Mouse (Mus musculus) gastrocnemius, postnatal 4 days (tissue): ENCODE measurements around the gene Angptl3. TPM values are rescaled to one million over a fixed set of nuclear protein-coding genes. Genes with fewer than 3 reads are reported as not detected.

Experiments
- DNase-seq, 2 experiments: peaks; one replicate each; pipeline ENCODE4 v3.0.0; 2021 to 2022; ENCODE audit warnings: low spot score in 2 of 2, mixed read lengths in 2 of 2
- long read RNA-seq, 2 experiments: library from polyadenylated mRNA; stranded (forward); transcript quantifications; one replicate each; pipeline ENCODE4 v2.0.0; 2021
- total RNA-seq, 2 experiments: library from RNA; stranded (reverse); gene quantifications; 2 replicates each; pipeline ENCODE4 v1.2.3; 2021

Angptl3 gene
- under 1 TPM in 1 of 2 experiments, not detected in 1; 0.65 TPM for total RNA-seq
- long read RNA-seq, experiment 1, result 0 reads
- long read RNA-seq, experiment 2, result 0 reads

GRCm38 (mm10) chr4:99030686-99031085 lies at the start of gene Angptl3:
Gene Angptl3, plus strand, starts transcription at chr4:99030954.
- no peak for DNase-seq

GRCm38 (mm10) chr4:98984701-98985100 lies 46.1 kb upstream of the Angptl3 start:
- no peak for DNase-seq

- no peak for DNase-seq
Measured at GRCm38 (mm10) chr4:98993491-98993890, 37.3 kb upstream of the Angptl3 start.

- no peak for DNase-seq
Measured at GRCm38 (mm10) chr4:99005574-99005973, 25.2 kb upstream of the Angptl3 start.

GRCm38 (mm10) chr4:99006319-99006718 lies 24.4 kb upstream of the Angptl3 start:
- no peak for DNase-seq

- DNase-seq, result no peak
Measured at GRCm38 (mm10) chr4:99011039-99011438, 19.7 kb upstream of the Angptl3 start.

- no peak for DNase-seq
Measured at GRCm38 (mm10) chr4:99022221-99022620, 8.5 kb upstream of the Angptl3 start.

GRCm38 (mm10) chr4:99028377-99028776 lies 2.4 kb upstream of the Angptl3 start:
- DNase-seq, result no peak

GRCm38 (mm10) chr4:99032921-99033320 lies 2.2 kb downstream of the Angptl3 start:
- no peak for DNase-seq

- no peak for DNase-seq
Measured at GRCm38 (mm10) chr4:99044854-99045253, 14.1 kb downstream of the Angptl3 start.

GRCm38 (mm10) chr4:99046471-99046870 lies 15.7 kb downstream of the Angptl3 start:
- no peak for DNase-seq

- DNase-seq, result no peak
Measured at GRCm38 (mm10) chr4:99048581-99048980, 17.8 kb downstream of the Angptl3 start.

GRCm38 (mm10) chr4:99064524-99064923 lies 33.8 kb downstream of the Angptl3 start:
- no peak for DNase-seq

GRCm38 (mm10) chr4:99068806-99069205 lies 38.1 kb downstream of the Angptl3 start:
- DNase-seq, result no peak

GRCm38 (mm10) chr4:99078005-99078404 lies 47.3 kb downstream of the Angptl3 start:
- DNase-seq, result no peak

GRCm38 (mm10) chr4:99081169-99081568 lies 50.4 kb downstream of the Angptl3 start:
- no peak for DNase-seq

GRCm38 (mm10) chr4:99083862-99084261 lies 53.1 kb downstream of the Angptl3 start:
- DNase-seq, result no peak

GRCm38 (mm10) chr4:99087760-99088485 lies 57.2 kb downstream of the Angptl3 start:
- DNase-seq, result no peak

GRCm38 (mm10) chr4:99091151-99091701 lies 60.5 kb downstream of the Angptl3 start:
- DNase-seq, result no peak

GRCm38 (mm10) chr4:99091777-99092176 lies 61.0 kb downstream of the Angptl3 start:
- no peak for DNase-seq
